Mouse (Mus musculus): ENCODE measurements around the gene Camk1d. TPM values are rescaled to one million over a fixed set of nuclear protein-coding genes. Genes with fewer than 3 reads are reported as not detected.

Gene Camk1d
- total RNA-seq, 2 experiments from 2014 or later = 159 to 180 TPM

- no peak for TF ChIP-seq CTCF (conservative IDR thresholded peaks at IDR 0.05)
- DNase-seq (ENCODE audit: low spot score in 2 of 2) = no peak
- no peak overlapping the region for H3K4me3 ChIP-seq
- H3K27ac ChIP-seq = no peak overlapping the region
These were observed 11.9 kb downstream of the Camk1d start for GRCm38 (mm10) chr2:5702370-5702769.

- H3K4me3 ChIP-seq = no peak overlapping the region
- TF ChIP-seq CTCF (conservative IDR thresholded peaks at IDR 0.05) = no peak
- no peak for DNase-seq (ENCODE audit: low spot score in 2 of 2)
- no peak overlapping the region for H3K27ac ChIP-seq
These were observed 13.4 kb downstream of the Camk1d start for GRCm38 (mm10) chr2:5700931-5701330.

GRCm38 (mm10) chr2:5698451-5698850, 15.9 kb downstream of the Camk1d start:
- Histone ChIP-seq H3K27ac (no peak overlapping the region), H3K4me3 (no peak overlapping the region)
- DNase-seq (ENCODE audit: low spot score in 2 of 2) = no peak
- no peak for TF ChIP-seq CTCF (conservative IDR thresholded peaks at IDR 0.05)

- no peak for TF ChIP-seq CTCF (conservative IDR thresholded peaks at IDR 0.05)
- no peak for DNase-seq (ENCODE audit: low spot score in 2 of 2)
- H3K27ac ChIP-seq = no peak overlapping the region
- H3K4me3 ChIP-seq = no peak overlapping the region
These were observed 20.2 kb downstream of the Camk1d start for GRCm38 (mm10) chr2:5694094-5694493.

GRCm38 (mm10) chr2:5691729-5692128, 22.6 kb downstream of the Camk1d start:
- Histone ChIP-seq H3K4me3 (no peak overlapping the region), H3K27ac (no peak overlapping the region; the same call in 1 of the 2 replicates)
- no peak for DNase-seq (ENCODE audit: low spot score in 2 of 2)
- no peak for TF ChIP-seq CTCF (conservative IDR thresholded peaks at IDR 0.05)

GRCm38 (mm10) chr2:5683366-5683765, 30.9 kb downstream of the Camk1d start:
- peak in 1 of 2 experiments; percentile 45 for DNase-seq (ENCODE audit: low spot score in 2 of 2)
- no peak overlapping the region for H3K4me3 ChIP-seq
- H3K27ac ChIP-seq = peak overlapping the region; percentile 61; the same call in 1 of the 2 replicates
- TF ChIP-seq CTCF (conservative IDR thresholded peaks at IDR 0.05) = no peak

- Histone ChIP-seq H3K4me3 (no peak overlapping the region), H3K27ac (no peak overlapping the region)
- DNase-seq (ENCODE audit: low spot score in 2 of 2) = no peak
- no peak for TF ChIP-seq CTCF (conservative IDR thresholded peaks at IDR 0.05)
These were observed 32.4 kb downstream of the Camk1d start for GRCm38 (mm10) chr2:5681909-5682308.

GRCm38 (mm10) chr2:5681302-5681701, 33.0 kb downstream of the Camk1d start:
- DNase-seq (ENCODE audit: low spot score in 2 of 2) = no peak
- Histone ChIP-seq H3K4me3 (no peak overlapping the region), H3K27ac (no peak overlapping the region)
- TF ChIP-seq CTCF (conservative IDR thresholded peaks at IDR 0.05) = no peak

GRCm38 (mm10) chr2:5679055-5679454, 35.3 kb downstream of the Camk1d start:
- Histone ChIP-seq H3K4me3 (no peak overlapping the region), H3K27ac (no peak overlapping the region)
- DNase-seq (ENCODE audit: low spot score in 2 of 2) = no peak
- TF ChIP-seq CTCF (conservative IDR thresholded peaks at IDR 0.05) = no peak

- Histone ChIP-seq H3K27ac (no peak overlapping the region), H3K4me3 (no peak overlapping the region)
- TF ChIP-seq CTCF (conservative IDR thresholded peaks at IDR 0.05) = no peak
- no peak for DNase-seq (ENCODE audit: low spot score in 2 of 2)
These were observed 36.8 kb downstream of the Camk1d start for GRCm38 (mm10) chr2:5677472-5677871.

GRCm38 (mm10) chr2:5676786-5677185, 37.5 kb downstream of the Camk1d start:
- no peak for TF ChIP-seq CTCF (conservative IDR thresholded peaks at IDR 0.05)
- peak overlapping the region; percentile 81; the same call in 1 of the 2 replicates for H3K27ac ChIP-seq
- H3K4me3 ChIP-seq = no peak overlapping the region
- no peak for DNase-seq (ENCODE audit: low spot score in 2 of 2)

- TF ChIP-seq CTCF (conservative IDR thresholded peaks at IDR 0.05) = no peak
- peak in 1 of 2 experiments; percentile 48 for DNase-seq (ENCODE audit: low spot score in 2 of 2)
- H3K27ac ChIP-seq = peak overlapping the region; percentile 81
These were observed 38.2 kb downstream of the Camk1d start for GRCm38 (mm10) chr2:5676143-5676483.

GRCm38 (mm10) chr2:5675431-5676142, 38.7 kb downstream of the Camk1d start:
- DNase-seq (ENCODE audit: low spot score in 2 of 2) = peak; percentile 63 to 70
- TF ChIP-seq CTCF (conservative IDR thresholded peaks at IDR 0.05) = no peak
- peak overlapping the region; percentile 27; the same call in 1 of the 2 replicates for H3K4me3 ChIP-seq
- peak overlapping the region; percentile 81 for H3K27ac ChIP-seq

More at GRCm38 (mm10) chr2:5676143-5676483, 38.2 kb downstream of the Camk1d start:
- H3K4me3 ChIP-seq = peak overlapping the region; percentile 27; the same call in 1 of the 2 replicates

- Histone ChIP-seq H3K4me3 (no peak overlapping the region), H3K27ac (no peak overlapping the region)
- TF ChIP-seq CTCF (conservative IDR thresholded peaks at IDR 0.05) = no peak
- DNase-seq (ENCODE audit: low spot score in 2 of 2) = no peak
These were observed 39.8 kb downstream of the Camk1d start for GRCm38 (mm10) chr2:5674512-5674911.
